Mouse (Mus musculus): Measurements from ENCODE around the gene Gclc. TPM values are rescaled to one million over a fixed set of nuclear protein-coding genes. Genes with fewer than 3 reads are reported as not detected.

Gclc gene
- total and polyA plus RNA-seq, 2 experiments from 2014 or later, result 14.4 to 28.4 TPM

GRCm38 (mm10) chr9:77713301-77713700 is 41.0 kb upstream of the Gclc start:
- no peak for TF ChIP-seq CTCF (IDR thresholded peaks at IDR 0.05; ENCODE audit: low read depth)
- no peak overlapping the region for H3K4me3 ChIP-seq (ENCODE audit: low read depth, low read length)
- no peaks in the 10 kb centered on the region for H3K27me3 ChIP-seq (ENCODE audit: insufficient read depth, low read length)
- no peak overlapping the region for H3K4me2 ChIP-seq (ENCODE audit: low read depth)
- H3K4me1 ChIP-seq (ENCODE audit: insufficient read depth), result no peaks in the 10 kb centered on the region
- H3K9me3 ChIP-seq (ENCODE audit: low read length), result no peaks in the 10 kb centered on the region
- no peak overlapping the region for H3K9ac ChIP-seq
- DNase-seq, result no peak
- no peak overlapping the region for H3K27ac ChIP-seq (ENCODE audit: low read depth, low read length)
- ATAC-seq, result no peak
- H3K36me3 ChIP-seq (ENCODE audit: insufficient read depth), result no peaks in the 10 kb centered on the region
- WGBS, result 88% methylated on average over 5 of the region's 5 CpGs

GRCm38 (mm10) chr9:77715262-77715661 is 39.1 kb upstream of the Gclc start:
- no peak for DNase-seq

DNA sequence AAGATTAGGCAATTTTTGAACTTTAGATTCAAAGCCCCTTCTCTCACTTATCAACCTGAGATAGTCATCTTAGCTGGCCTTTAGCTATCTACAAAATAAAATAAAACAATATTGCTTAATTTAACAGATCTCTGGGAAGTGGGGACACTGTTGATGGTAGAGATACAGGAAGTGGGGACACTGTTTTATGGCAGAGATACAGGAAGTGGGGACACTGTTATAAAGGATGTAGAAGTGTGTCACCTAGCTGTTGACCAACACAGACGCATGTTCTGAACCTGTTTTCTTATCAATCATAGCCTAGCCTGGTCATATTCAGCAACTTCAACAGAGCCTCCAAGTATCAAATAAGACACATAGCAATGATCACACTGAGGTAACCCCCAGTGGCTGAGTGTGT is 38.3 kb upstream of the Gclc start:
- H3K27ac ChIP-seq (ENCODE audit: low read depth, low read length), result no peak overlapping the region
- DNase-seq, result no peak
- TF ChIP-seq CTCF (IDR thresholded peaks at IDR 0.05; ENCODE audit: low read depth), result no peak
- ATAC-seq, result no peak
- H3K4me3 ChIP-seq (ENCODE audit: low read depth, low read length), result no peak overlapping the region
- no peaks in the 10 kb centered on the region for H3K27me3 ChIP-seq (ENCODE audit: insufficient read depth, low read length)
- no peaks in the 10 kb centered on the region for H3K36me3 ChIP-seq (ENCODE audit: insufficient read depth)
- no peak overlapping the region for H3K9ac ChIP-seq
- WGBS, result 100% methylated on average over 1 of the region's 1 CpGs
- no peaks in the 10 kb centered on the region for H3K9me3 ChIP-seq (ENCODE audit: low read length)
- no peaks in the 10 kb centered on the region for H3K4me1 ChIP-seq (ENCODE audit: insufficient read depth)
- no peak overlapping the region for H3K4me2 ChIP-seq (ENCODE audit: low read depth)

More at GRCm38 (mm10) chr9:77715262-77715661, 39.1 kb upstream of the Gclc start:
- 93% methylated on average over 2 of the region's 2 CpGs for WGBS
- Histone ChIP-seq H3K27me3 (ENCODE audit: insufficient read depth, low read length) (no peaks in the 10 kb centered on the region), H3K36me3 (ENCODE audit: insufficient read depth) (no peaks in the 10 kb centered on the region), H3K4me2 (ENCODE audit: low read depth) (no peak overlapping the region), H3K4me1 (ENCODE audit: insufficient read depth) (no peaks in the 10 kb centered on the region), H3K4me3 (ENCODE audit: low read depth, low read length) (no peak overlapping the region), H3K27ac (ENCODE audit: low read depth, low read length) (no peak overlapping the region), H3K9me3 (ENCODE audit: low read length) (no peaks in the 10 kb centered on the region), H3K9ac (no peak overlapping the region)
- ATAC-seq, result no peak
- TF ChIP-seq CTCF (IDR thresholded peaks at IDR 0.05; ENCODE audit: low read depth), result no peak

DNA sequence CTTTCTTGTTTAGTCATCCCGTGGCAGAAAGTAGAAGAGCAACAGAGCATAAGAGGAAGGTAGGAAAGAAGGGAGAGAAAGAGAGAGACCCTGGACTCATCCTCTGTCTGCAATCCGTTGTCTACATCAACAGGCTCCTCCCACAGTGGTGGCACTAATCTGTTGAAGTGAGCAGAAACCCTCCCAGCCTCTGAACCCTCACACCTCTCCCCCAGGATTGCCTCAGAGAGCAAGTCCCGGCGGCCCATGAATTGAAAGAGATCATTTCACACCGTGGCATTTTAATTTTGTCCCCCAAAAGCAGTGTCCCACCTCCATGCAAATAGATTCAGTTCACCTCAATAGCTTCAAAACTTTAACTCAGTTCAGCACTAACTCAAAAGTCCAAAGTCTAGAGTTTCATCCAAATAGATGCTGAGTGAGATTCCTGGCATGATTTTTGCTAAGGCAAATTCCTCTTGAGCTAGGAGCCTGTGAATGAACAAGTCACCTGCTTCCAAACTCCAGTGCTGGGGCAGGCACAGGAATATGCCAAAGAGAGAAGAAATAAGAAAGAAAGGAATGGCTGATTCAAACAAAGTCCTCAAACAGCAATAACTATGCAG is 36.4 kb upstream of the Gclc start:
- ATAC-seq, result no peak
- H3K9me3 ChIP-seq (ENCODE audit: low read length), result no peaks in the 10 kb centered on the region
- WGBS, result 65% methylated on average over 5 of the region's 5 CpGs
- no peaks in the 10 kb centered on the region for H3K27me3 ChIP-seq (ENCODE audit: insufficient read depth, low read length)
- no peaks in the 10 kb centered on the region for H3K36me3 ChIP-seq (ENCODE audit: insufficient read depth)
- H3K4me2 ChIP-seq (ENCODE audit: low read depth), result no peak overlapping the region
- no peak for TF ChIP-seq CTCF (IDR thresholded peaks at IDR 0.05; ENCODE audit: low read depth)
- DNase-seq, result no peak
- no peak overlapping the region for H3K9ac ChIP-seq
- no peak overlapping the region for H3K27ac ChIP-seq (ENCODE audit: low read depth, low read length)
- H3K4me3 ChIP-seq (ENCODE audit: low read depth, low read length), result no peak overlapping the region
- H3K4me1 ChIP-seq (ENCODE audit: insufficient read depth), result no peaks in the 10 kb centered on the region

DNA sequence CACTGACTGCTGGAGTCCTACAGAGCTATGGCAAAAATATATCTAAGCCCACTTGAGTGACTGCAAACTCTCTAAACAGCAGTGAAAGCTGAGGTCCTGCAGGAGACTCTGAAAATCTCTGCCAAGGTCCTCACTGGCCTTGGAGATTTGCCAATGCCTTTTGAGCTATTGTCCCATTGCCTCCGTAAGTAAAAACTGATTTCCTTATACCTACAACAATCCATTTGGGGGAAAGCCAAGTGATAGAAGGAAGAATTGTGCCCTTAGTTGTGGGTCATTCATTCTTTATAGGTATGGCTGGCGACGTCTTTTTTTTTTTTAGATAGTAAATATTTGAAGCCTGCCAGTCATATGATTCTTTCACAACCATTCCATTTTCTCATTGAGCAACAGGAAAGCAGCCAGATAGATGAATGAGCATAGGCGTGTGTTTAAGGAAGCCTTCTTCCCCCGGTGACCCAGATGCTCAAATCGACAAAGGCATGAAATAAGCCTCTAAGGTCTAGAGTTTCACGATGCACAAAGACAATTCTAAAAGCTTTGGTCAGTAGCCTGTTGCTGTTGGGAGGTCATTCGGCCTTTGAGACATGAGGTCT is 35.4 kb upstream of the Gclc start:
- Histone ChIP-seq H3K9ac (no peak overlapping the region), H3K27me3 (ENCODE audit: insufficient read depth, low read length) (no peaks in the 10 kb centered on the region), H3K4me2 (ENCODE audit: low read depth) (no peak overlapping the region), H3K4me3 (ENCODE audit: low read depth, low read length) (no peak overlapping the region), H3K36me3 (ENCODE audit: insufficient read depth) (no peaks in the 10 kb centered on the region), H3K9me3 (ENCODE audit: low read length) (no peaks in the 10 kb centered on the region), H3K27ac (ENCODE audit: low read depth, low read length) (no peak overlapping the region), H3K4me1 (ENCODE audit: insufficient read depth) (no peaks in the 10 kb centered on the region)
- ATAC-seq, result no peak
- peak; percentile 1 for DNase-seq
- WGBS, result 58% methylated on average over 8 of the region's 8 CpGs
- no peak for TF ChIP-seq CTCF (IDR thresholded peaks at IDR 0.05; ENCODE audit: low read depth)

- no peak overlapping the region for H3K4me3 ChIP-seq (ENCODE audit: low read depth, low read length)
- no peaks in the 10 kb centered on the region for H3K4me1 ChIP-seq (ENCODE audit: insufficient read depth)
- DNase-seq, result no peak
- no peak overlapping the region for H3K4me2 ChIP-seq (ENCODE audit: low read depth)
- WGBS, result 89% methylated on average over 1 of the region's 1 CpGs
- no peaks in the 10 kb centered on the region for H3K27me3 ChIP-seq (ENCODE audit: insufficient read depth, low read length)
- no peak overlapping the region for H3K9ac ChIP-seq
- no peaks in the 10 kb centered on the region for H3K36me3 ChIP-seq (ENCODE audit: insufficient read depth)
- TF ChIP-seq CTCF (IDR thresholded peaks at IDR 0.05; ENCODE audit: low read depth), result no peak
- H3K9me3 ChIP-seq (ENCODE audit: low read length), result no peaks in the 10 kb centered on the region
- no peak for ATAC-seq
- no peak overlapping the region for H3K27ac ChIP-seq (ENCODE audit: low read depth, low read length)
These were observed 34.7 kb upstream of the Gclc start for GRCm38 (mm10) chr9:77719675-77720074.

DNA sequence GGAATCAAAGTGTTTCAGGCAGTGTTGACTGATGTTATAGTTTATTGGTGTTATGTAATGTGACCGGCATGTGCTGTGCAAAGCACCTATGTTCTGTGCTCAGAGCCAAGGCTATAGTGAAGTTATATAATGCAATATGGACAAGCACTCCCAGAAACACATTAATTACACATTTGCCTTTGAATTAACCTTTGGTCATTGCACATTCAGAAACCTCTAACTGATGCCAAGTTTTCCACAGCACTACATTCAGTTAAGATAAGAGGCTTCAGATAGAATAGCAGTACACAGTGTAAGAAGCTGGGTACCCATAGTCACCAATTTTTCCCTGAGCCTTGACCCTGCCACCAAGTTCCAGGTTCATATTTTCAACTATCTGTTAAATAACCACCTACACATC is 32.0 kb upstream of the Gclc start:
- Histone ChIP-seq H3K36me3 (ENCODE audit: insufficient read depth) (no peaks in the 10 kb centered on the region), H3K9me3 (ENCODE audit: low read length) (no peaks in the 10 kb centered on the region), H3K4me2 (ENCODE audit: low read depth) (no peak overlapping the region), H3K4me3 (ENCODE audit: low read depth, low read length) (no peak overlapping the region), H3K27ac (ENCODE audit: low read depth, low read length) (no peak overlapping the region), H3K9ac (no peak overlapping the region), H3K4me1 (ENCODE audit: insufficient read depth) (no peaks in the 10 kb centered on the region), H3K27me3 (ENCODE audit: insufficient read depth, low read length) (no peaks in the 10 kb centered on the region)
- DNase-seq (no peak), ATAC-seq (no peak)
- TF ChIP-seq CTCF (IDR thresholded peaks at IDR 0.05; ENCODE audit: low read depth), result no peak
- 90% methylated on average over 1 of the region's 1 CpGs for WGBS

Measured in forebrain, postnatal 0 days (tissue).